Mouse (Mus musculus): ENCODE data around the gene 1110059G10Rik. TPM values are rescaled to one million over a fixed set of nuclear protein-coding genes. Genes with fewer than 3 reads are reported as not detected.

Gene 1110059G10Rik
- 3.8 and 5.7 TPM in 2 replicates for polyA plus RNA-seq (2012)

GRCm38 (mm10) chr9:122950643-122951475, at the start of gene 1110059G10Rik, which contains the start of gene Kif15:
TSS of gene 1110059G10Rik (minus strand) at chr9:122951000.
TSS of gene Kif15 (plus strand) at chr9:122951046.

DNA sequence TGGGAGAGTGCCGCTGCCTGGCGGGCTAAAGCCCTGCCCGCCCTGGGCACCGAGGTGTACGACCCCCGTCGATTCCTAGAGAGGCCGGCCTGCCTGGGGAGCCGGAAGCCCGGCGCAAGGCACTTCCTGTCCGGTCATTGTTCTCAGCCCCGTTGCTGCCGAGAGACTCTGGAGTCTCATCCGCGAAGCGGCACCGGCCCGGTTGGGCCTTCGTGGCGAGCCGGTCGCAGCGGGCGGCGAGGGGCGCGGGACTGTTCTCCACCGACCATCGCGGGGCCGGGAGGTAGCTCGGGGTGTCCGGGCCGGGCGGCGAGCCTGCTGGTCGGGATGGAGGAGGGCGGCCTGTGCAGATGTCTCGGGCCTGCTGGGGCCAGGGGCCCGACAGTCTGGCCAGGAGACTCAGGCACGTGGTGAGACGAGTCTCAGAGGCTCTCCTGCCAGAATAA, 27.8 kb downstream of the 1110059G10Rik start, which contains the start of gene Zfp105:
Gene Zfp105 (plus strand): TSS at position 137 of the 446 bp plus-strand sequence.

Other genes with a start within 250 kb of the 1110059G10Rik start
- not detected in 2 replicates for gene Topaz1, start 203.7 kb downstream of the 1110059G10Rik start, polyA plus RNA-seq (2012)
- 0.62 and 1.2 TPM in 2 replicates for gene Tcaim, start 145.5 kb downstream of the 1110059G10Rik start, polyA plus RNA-seq (2012)
- gene Gm35549, start 107.0 kb downstream of the 1110059G10Rik start, polyA plus RNA-seq (2012) = not detected in 2 replicates
- gene Zfp445, start 85.0 kb downstream of the 1110059G10Rik start, polyA plus RNA-seq (2012) = 4.0 and 4.9 TPM in 2 replicates
- 0.35 and 0.61 TPM in 2 replicates for gene Zkscan7, start 65.3 kb downstream of the 1110059G10Rik start, polyA plus RNA-seq (2012)
- gene Zfp105, start 27.9 kb downstream of the 1110059G10Rik start, polyA plus RNA-seq (2012) = 0.22 and 0.27 TPM in 2 replicates
- 8.7 and 11.4 TPM in 2 replicates for gene Kif15, start within 50 bp of the 1110059G10Rik start, polyA plus RNA-seq (2012)
- gene Tmem42, start 70.3 kb upstream of the 1110059G10Rik start, polyA plus RNA-seq (2012) = 11.8 and 12.2 TPM in 2 replicates
- gene Tgm4, start 83.7 kb upstream of the 1110059G10Rik start, polyA plus RNA-seq (2012) = 0.10 TPM in 1 of 2 replicates, not detected in the other
- 99.8 and 127 TPM in 2 replicates for gene Zdhhc3, start 162.2 kb upstream of the 1110059G10Rik start, polyA plus RNA-seq (2012)
- 12.4 and 14.5 TPM in 2 replicates for gene Exosc7, start 162.2 kb upstream of the 1110059G10Rik start, polyA plus RNA-seq (2012)
- gene Clec3b, start 199.9 kb upstream of the 1110059G10Rik start, polyA plus RNA-seq (2012) = 0.36 and 0.51 TPM in 2 replicates